Mouse (Mus musculus): ENCODE measurements at regions not wholly inside any gene's neighbourhood (a gene's known extent, or its start where the extent isn't known, plus 50 kb on each side); places are given as distances from the start of the nearest gene placed in this dataset.

GRCm38 (mm10) chr13:91274131-91274530 lies 50.4 kb upstream of the Atg10 start:
- no peak for ATAC-seq (replicated peaks; ENCODE audit: low read depth, poor library complexity, severe bottlenecking)

GRCm38 (mm10) chr13:91274615-91275014 lies 50.8 kb upstream of the Atg10 start:
- no peak for ATAC-seq (replicated peaks; ENCODE audit: low read depth, poor library complexity, severe bottlenecking)

GRCm38 (mm10) chr13:91279487-91279886 lies 55.7 kb upstream of the Atg10 start:
- no peak for ATAC-seq (replicated peaks; ENCODE audit: low read depth, poor library complexity, severe bottlenecking)

- no peak for ATAC-seq (replicated peaks; ENCODE audit: low read depth, poor library complexity, severe bottlenecking)
Observed at GRCm38 (mm10) chr13:91295552-91296170, 71.9 kb upstream of the Atg10 start.

GRCm38 (mm10) chr13:91296521-91297160 lies 72.9 kb upstream of the Atg10 start:
- peak; percentile 60; the same call in 1 of the 2 replicates for ATAC-seq (replicated peaks; ENCODE audit: low read depth, poor library complexity, severe bottlenecking)

- no peak for ATAC-seq (replicated peaks; ENCODE audit: low read depth, poor library complexity, severe bottlenecking)
Observed at GRCm38 (mm10) chr13:91301849-91302248, 78.1 kb upstream of the Atg10 start.

- ATAC-seq (replicated peaks; ENCODE audit: low read depth, poor library complexity, severe bottlenecking): peak; percentile 50; the same call in 1 of the 2 replicates
Observed at GRCm38 (mm10) chr13:91305697-91306405, 82.1 kb upstream of the Atg10 start.

GRCm38 (mm10) chr13:91306545-91306944 lies 82.8 kb upstream of the Atg10 start:
- ATAC-seq (replicated peaks; ENCODE audit: low read depth, poor library complexity, severe bottlenecking): no peak

- ATAC-seq (replicated peaks; ENCODE audit: low read depth, poor library complexity, severe bottlenecking): 0 out of 2 replicates have a peak, but pooled peaks have one; percentile 3
Observed at GRCm38 (mm10) chr13:91312905-91313571, 89.3 kb upstream of the Atg10 start.

GRCm38 (mm10) chr13:91322331-91322730 lies 98.6 kb upstream of the Atg10 start:
- no peak for ATAC-seq (replicated peaks; ENCODE audit: low read depth, poor library complexity, severe bottlenecking)

- ATAC-seq (replicated peaks; ENCODE audit: low read depth, poor library complexity, severe bottlenecking): no peak
Observed at GRCm38 (mm10) chr13:91326834-91327233, 103.1 kb upstream of the Atg10 start.

- no peak for ATAC-seq (replicated peaks; ENCODE audit: low read depth, poor library complexity, severe bottlenecking)
Observed at GRCm38 (mm10) chr13:91334283-91334682, 110.5 kb upstream of the Atg10 start.

- ATAC-seq (replicated peaks; ENCODE audit: low read depth, poor library complexity, severe bottlenecking): no peak
Observed at GRCm38 (mm10) chr13:91344139-91344538, 115.9 kb upstream of the Ssbp2 start.

GRCm38 (mm10) chr13:91348489-91349083 lies 111.5 kb upstream of the Ssbp2 start:
- no peak for ATAC-seq (replicated peaks; ENCODE audit: low read depth, poor library complexity, severe bottlenecking)

- ATAC-seq (replicated peaks; ENCODE audit: low read depth, poor library complexity, severe bottlenecking): no peak
Observed at GRCm38 (mm10) chr13:91352311-91352710, 107.8 kb upstream of the Ssbp2 start.

- no peak for ATAC-seq (replicated peaks; ENCODE audit: low read depth, poor library complexity, severe bottlenecking)
Observed at GRCm38 (mm10) chr13:91356516-91356915, 103.6 kb upstream of the Ssbp2 start.

GRCm38 (mm10) chr13:91360121-91360520 lies 100.0 kb upstream of the Ssbp2 start:
- no peak for ATAC-seq (replicated peaks; ENCODE audit: low read depth, poor library complexity, severe bottlenecking)

- ATAC-seq (replicated peaks; ENCODE audit: low read depth, poor library complexity, severe bottlenecking): peak; percentile 43; the same call in 1 of the 2 replicates
Observed at GRCm38 (mm10) chr13:91365270-91365952, 94.7 kb upstream of the Ssbp2 start.

GRCm38 (mm10) chr13:91366540-91366939 lies 93.5 kb upstream of the Ssbp2 start:
- ATAC-seq (replicated peaks; ENCODE audit: low read depth, poor library complexity, severe bottlenecking): no peak

All from common myeloid progenitor, adult 5-6 weeks (primary cell).